Mouse (Mus musculus) CD4-positive, CD25-positive, alpha-beta regulatory T cell (primary cell): ENCODE data around the gene Gm10436. TPM values are rescaled to one million over a fixed set of nuclear protein-coding genes. Genes with fewer than 3 reads are reported as not detected.

Source experiments
- polyA plus RNA-seq: library from polyadenylated mRNA; unstranded; fragments of 100-300 nt; shearing (Covaris generic); gene quantifications from one replicate; pipeline ENCODE4 v1.2.1, GENCODE M21; 2017

Gene Gm10436
- not detected for polyA plus RNA-seq

GRCm38 (mm10) chr12:88182008-88182407 is at the start of gene Gm10436:
Gene Gm10436, minus strand, starts transcription at chr12:88182108.

Other genes starting within 250 kb of the Gm10436 start
- not detected for gene Gm2042, start 228.0 kb downstream of the Gm10436 start, polyA plus RNA-seq
- gene Gm2075, start 170.3 kb downstream of the Gm10436 start, polyA plus RNA-seq = not detected
- not detected for gene Gm6803, start 163.3 kb downstream of the Gm10436 start, polyA plus RNA-seq
- not detected for gene Gm2056, start 155.1 kb downstream of the Gm10436 start, polyA plus RNA-seq
- gene Gm16368, start 98.4 kb downstream of the Gm10436 start, polyA plus RNA-seq = not detected
- gene Gm8332, start 68.0 kb upstream of the Gm10436 start, polyA plus RNA-seq = not detected
- not detected for gene Gm5662, start 92.4 kb upstream of the Gm10436 start, polyA plus RNA-seq
- not detected for gene Gm5039, start 141.9 kb upstream of the Gm10436 start, polyA plus RNA-seq
- gene Adck1, start 178.4 kb upstream of the Gm10436 start, polyA plus RNA-seq = 21.6 TPM